Mouse (Mus musculus): ENCODE measurements at regions not wholly inside any gene's neighbourhood (a gene's known extent, or its start where the extent isn't known, plus 50 kb on each side); places are given as distances from the start of the nearest gene placed in this dataset.
A peak's percentile ranks its signal among the peaks of the same experiment; 100 is the strongest.

GRCm38 (mm10) chr5:43422815-43423687, 92.3 kb upstream of the C1qtnf7 start:
- peak; percentile 65 to 80 for DNase-seq (ENCODE audit: low spot score in 2 of 2)

- no peak for DNase-seq (ENCODE audit: low spot score in 2 of 2)
These were observed 90.6 kb upstream of the C1qtnf7 start for GRCm38 (mm10) chr5:43424551-43425257.

GRCm38 (mm10) chr5:43433337-43433736, 82.0 kb upstream of the C1qtnf7 start:
- DNase-seq (ENCODE audit: low spot score in 2 of 2), result no peak

- DNase-seq (ENCODE audit: low spot score in 2 of 2), result no peak
These were observed 76.1 kb upstream of the C1qtnf7 start for GRCm38 (mm10) chr5:43439191-43439590.

- no peak for DNase-seq (ENCODE audit: low spot score in 2 of 2)
These were observed 74.0 kb upstream of the C1qtnf7 start for GRCm38 (mm10) chr5:43441306-43441705.

- DNase-seq (ENCODE audit: low spot score in 2 of 2), result no peak
These were observed 70.6 kb upstream of the C1qtnf7 start for GRCm38 (mm10) chr5:43444582-43445214.

GRCm38 (mm10) chr5:43445620-43446019, 69.7 kb upstream of the C1qtnf7 start:
- DNase-seq (ENCODE audit: low spot score in 2 of 2), result no peak

GRCm38 (mm10) chr5:43446295-43446694, 69.0 kb upstream of the C1qtnf7 start:
- no peak for DNase-seq (ENCODE audit: low spot score in 2 of 2)

GRCm38 (mm10) chr5:43456018-43456417, 59.3 kb upstream of the C1qtnf7 start:
- DNase-seq (ENCODE audit: low spot score in 2 of 2), result no peak

- no peak for DNase-seq (ENCODE audit: low spot score in 2 of 2)
These were observed 57.6 kb upstream of the C1qtnf7 start for GRCm38 (mm10) chr5:43457725-43458124.

GRCm38 (mm10) chr5:43461987-43462715, 53.2 kb upstream of the C1qtnf7 start:
- DNase-seq (ENCODE audit: low spot score in 2 of 2), result no peak
